Mouse (Mus musculus): ENCODE data around the gene Elmsan1.

Gene Elmsan1

GRCm38 (mm10) chr12:84215758-84216440, 2.8 kb downstream of the Elmsan1 start:
- ATAC-seq (ENCODE audit: low TSS enrichment): no peak

GRCm38 (mm10) chr12:84214495-84215175, 4.0 kb downstream of the Elmsan1 start:
- no peak for ATAC-seq (ENCODE audit: low TSS enrichment)

- ATAC-seq (ENCODE audit: low TSS enrichment): no peak
Measured at GRCm38 (mm10) chr12:84212297-84212696, 6.4 kb downstream of the Elmsan1 start.

- no peak for ATAC-seq (ENCODE audit: low TSS enrichment)
Measured at GRCm38 (mm10) chr12:84211021-84211538, 7.6 kb downstream of the Elmsan1 start.

- no peak for ATAC-seq (ENCODE audit: low TSS enrichment)
Measured at GRCm38 (mm10) chr12:84210288-84210687, 8.4 kb downstream of the Elmsan1 start.

GRCm38 (mm10) chr12:84209093-84209492, 9.6 kb downstream of the Elmsan1 start:
- ATAC-seq (ENCODE audit: low TSS enrichment): no peak

- ATAC-seq (ENCODE audit: low TSS enrichment): 0 out of 2 replicates have a peak, but pooled peaks have one; percentile 44
Measured at GRCm38 (mm10) chr12:84207209-84207817, 11.4 kb downstream of the Elmsan1 start.

- no peak for ATAC-seq (ENCODE audit: low TSS enrichment)
Measured at GRCm38 (mm10) chr12:84206525-84206924, 12.2 kb downstream of the Elmsan1 start.

GRCm38 (mm10) chr12:84205659-84206185, 13.0 kb downstream of the Elmsan1 start:
- ATAC-seq (ENCODE audit: low TSS enrichment): no peak

GRCm38 (mm10) chr12:84204662-84205061, 14.0 kb downstream of the Elmsan1 start:
- no peak for ATAC-seq (ENCODE audit: low TSS enrichment)

GRCm38 (mm10) chr12:84203778-84204216, 14.9 kb downstream of the Elmsan1 start:
- no peak for ATAC-seq (ENCODE audit: low TSS enrichment)

GRCm38 (mm10) chr12:84203170-84203777, 15.4 kb downstream of the Elmsan1 start:
- ATAC-seq (ENCODE audit: low TSS enrichment): no peak

- ATAC-seq (ENCODE audit: low TSS enrichment): no peak
Measured at GRCm38 (mm10) chr12:84202561-84202960, 16.1 kb downstream of the Elmsan1 start.

GRCm38 (mm10) chr12:84201686-84202484, 16.8 kb downstream of the Elmsan1 start:
- no peak for ATAC-seq (ENCODE audit: low TSS enrichment)

GRCm38 (mm10) chr12:84201222-84201621, 17.5 kb downstream of the Elmsan1 start:
- ATAC-seq (ENCODE audit: low TSS enrichment): no peak

- ATAC-seq (ENCODE audit: low TSS enrichment): no peak
Measured at GRCm38 (mm10) chr12:84198880-84199279, 19.8 kb downstream of the Elmsan1 start.

GRCm38 (mm10) chr12:84198076-84198679, 20.5 kb downstream of the Elmsan1 start:
- ATAC-seq (ENCODE audit: low TSS enrichment): no peak

- ATAC-seq (ENCODE audit: low TSS enrichment): no peak
Measured at GRCm38 (mm10) chr12:84195195-84195594, 23.5 kb downstream of the Elmsan1 start.

GRCm38 (mm10) chr12:84194400-84195109, 24.1 kb downstream of the Elmsan1 start:
- no peak for ATAC-seq (ENCODE audit: low TSS enrichment)
